Mouse (Mus musculus) heart, postnatal 0 days (tissue): ENCODE results near the gene Dhx38. TPM values are rescaled to one million over a fixed set of nuclear protein-coding genes. Genes with fewer than 3 reads are reported as not detected.

ENCODE experiments used
- ATAC-seq: fragments of 200-750 bp; cut with Nextera tagmentation; 2 replicates; pipeline ENCODE4 v1.8.0; 2017; ENCODE audit warnings: low read depth, moderate number of reproducible peaks, moderate library complexity; ENCODE audit not compliant: insufficient read depth
- DNase-seq: peaks from one replicate; pipeline ENCODE4 v3.0.0-alpha.2; 2016; ENCODE audit warnings: low spot score
- H3K27ac ChIP-seq: fragments of 300-500 bp; sonication (generic); 2 replicates; pipeline ENCODE4 v1.5.1; 2014; ENCODE audit warnings: low read depth, mild to moderate bottlenecking
- H3K27me3 ChIP-seq: fragments of 300-500 bp; sonication (generic); 2 replicates; pipeline ENCODE4 v1.6.1; 2014; ENCODE audit warnings: low read length, mixed read lengths; ENCODE audit not compliant: control insufficient read depth, insufficient read depth
- H3K36me3 ChIP-seq: fragments of 300-500 bp; sonication (generic); replicated peaks from 2 replicates; pipeline ENCODE4 v1.6.1; 2014; ENCODE audit warnings: low read length, mixed read lengths; ENCODE audit not compliant: control insufficient read depth, insufficient read depth
- H3K4me1 ChIP-seq: fragments of 300-500 bp; sonication (generic); 2 replicates; pipeline ENCODE4 v1.6.1; 2014; ENCODE audit warnings: antibody characterized with exemption; ENCODE audit not compliant: control insufficient read depth, insufficient read depth
- H3K4me2 ChIP-seq: fragments of 300-500 bp; sonication (generic); 2 replicates; pipeline ENCODE4 v1.6.1; 2014; ENCODE audit warnings: low read depth, mild to moderate bottlenecking, low read length, moderate library complexity
- H3K4me3 ChIP-seq: fragments of 300-500 bp; sonication (generic); 2 replicates; pipeline ENCODE4 v1.5.1; 2014; ENCODE audit warnings: low read depth, low read length
- H3K9ac ChIP-seq: fragments of 300-500 bp; sonication (generic); replicated peaks from 2 replicates; pipeline ENCODE4 v1.6.1; 2014; ENCODE audit warnings: low read depth, low read length, mixed read lengths
- H3K9me3 ChIP-seq: fragments of 300-500 bp; sonication (generic); replicated peaks from 2 replicates; pipeline ENCODE4 v1.6.1; 2016; ENCODE audit warnings: low read length; ENCODE audit not compliant: control insufficient read depth
- CTCF ChIP-seq: IDR thresholded peaks from 2 replicates; pipeline ENCODE4 v1.5.1; 2016; ENCODE audit warnings: antibody characterized with exemption, control low read depth, low read depth
- EP300 ChIP-seq: IDR thresholded peaks from 2 replicates; pipeline ENCODE4 v1.6.1; 2016; ENCODE audit warnings: antibody characterized with exemption, low read depth
- WGBS: fragments of 180-500 bp; shearing (Covaris S2); extraction: QIAGEN DNeasy Blood & Tissue Kit; methylation state at CpG from one replicate; pipeline ENCODE4 v1.1.7; 2014; 5-methylcytosine and 5-hydroxymethylcytosine counted together
- polyA plus RNA-seq: library from polyadenylated mRNA; unstranded; fragments of >200 nt; fragmentation: Nextera tagmentation; extraction: Ambion mirVana; gene quantifications from 2 replicates; pipeline ENCODE4 v1.2.1, GENCODE M21; 2015
- total RNA-seq: library from RNA; depleted of rRNA; stranded (reverse); fragments of >200 nt; gene quantifications from 2 replicates; pipeline ENCODE4 v1.2.3, GENCODE M21; 2014; ENCODE audit warnings: low replicate concordance; rRNA removed

The Dhx38 gene
- total and polyA plus RNA-seq, 2 experiments from 2014 or later, result 7.3 to 10.8 TPM

- ATAC-seq (no peak), DNase-seq (no peak)
- Histone ChIP-seq H3K36me3 (no peaks in the 10 kb centered on the region), H3K4me3 (no peak overlapping the region), H3K4me2 (no peak overlapping the region), H3K9ac (no peak overlapping the region), H3K27ac (no peak overlapping the region), H3K9me3 (no peaks in the 10 kb centered on the region), H3K4me1 (no peaks in the 10 kb centered on the region), H3K27me3 (no peaks in the 10 kb centered on the region)
- TF ChIP-seq EP300, result no peak
- no peak for TF ChIP-seq CTCF
- WGBS, result 93% methylated on average over 5 of the region's 5 CpGs
Measured at GRCm38 (mm10) chr8:109505560-109505959, 60.1 kb downstream of the Dhx38 start.

- DNase-seq (no peak), ATAC-seq (no peak)
- Histone ChIP-seq H3K9ac (no peak overlapping the region), H3K36me3 (no peaks in the 10 kb centered on the region), H3K4me2 (no peak overlapping the region), H3K9me3 (no peaks in the 10 kb centered on the region), H3K4me3 (no peak overlapping the region), H3K4me1 (no peaks in the 10 kb centered on the region), H3K27ac (no peak overlapping the region), H3K27me3 (no peaks in the 10 kb centered on the region)
- TF ChIP-seq EP300, result no peak
- TF ChIP-seq CTCF, result no peak
- WGBS, result 60% methylated on average over 1 of the region's 1 CpGs
Measured at GRCm38 (mm10) chr8:109503566-109503965, 62.1 kb downstream of the Dhx38 start.

GRCm38 (mm10) chr8:109499009-109499717 is 66.5 kb downstream of the Dhx38 start:
- H3K4me2 ChIP-seq, result no peak overlapping the region
- WGBS, result 77% methylated on average over 16 of the region's 16 CpGs
- ATAC-seq (no peak), DNase-seq (no peak)
- no peak overlapping the region for H3K9ac ChIP-seq
- no peaks in the 10 kb centered on the region for H3K4me1 ChIP-seq
- H3K36me3 ChIP-seq, result no peaks in the 10 kb centered on the region
- no peak for TF ChIP-seq CTCF
- TF ChIP-seq EP300, result no peak
- no peaks in the 10 kb centered on the region for H3K27me3 ChIP-seq
- H3K9me3 ChIP-seq, result no peaks in the 10 kb centered on the region
- no peak overlapping the region for H3K4me3 ChIP-seq
- no peak overlapping the region for H3K27ac ChIP-seq

Other genes with a start within 250 kb of the Dhx38 start
- not detected in 2 replicates for gene Pmfbp1, start 71.8 kb downstream of the Dhx38 start, total RNA-seq
- not detected in 2 replicates for gene Pmfbp1, start 71.8 kb downstream of the Dhx38 start, polyA plus RNA-seq
- gene Txnl4b, start within 50 bp of the Dhx38 start, total RNA-seq, result 4.1 and 13.2 TPM in 2 replicates
- gene Txnl4b, start within 50 bp of the Dhx38 start, polyA plus RNA-seq, result 17.8 and 19.0 TPM in 2 replicates
- 2.0 TPM in 2 replicates for gene Hp, start 13.3 kb upstream of the Dhx38 start, total RNA-seq
- gene Hp, start 13.3 kb upstream of the Dhx38 start, polyA plus RNA-seq, result 1.2 and 3.6 TPM in 2 replicates
- 47.8 and 77.9 TPM in 2 replicates for gene Dhodh, start 42.8 kb upstream of the Dhx38 start, total RNA-seq
- 25.7 and 26.4 TPM in 2 replicates for gene Dhodh, start 42.8 kb upstream of the Dhx38 start, polyA plus RNA-seq
- gene Pkd1l3, start 48.7 kb upstream of the Dhx38 start, total RNA-seq, result 0.15 TPM in 1 of 2 replicates, not detected in the other
- gene Pkd1l3, start 48.7 kb upstream of the Dhx38 start, polyA plus RNA-seq, result 0.01 TPM in 1 of 2 replicates, not detected in the other
- 65.3 and 69.7 TPM in 2 replicates for gene Ist1, start 127.4 kb upstream of the Dhx38 start, total RNA-seq
- 70.5 and 73.2 TPM in 2 replicates for gene Ist1, start 127.4 kb upstream of the Dhx38 start, polyA plus RNA-seq
- gene Zfp821, start 139.7 kb upstream of the Dhx38 start, total RNA-seq, result 14.8 and 21.4 TPM in 2 replicates
- 11.6 and 12.2 TPM in 2 replicates for gene Zfp821, start 139.7 kb upstream of the Dhx38 start, polyA plus RNA-seq
- 12.6 and 13.8 TPM in 2 replicates for gene Atxn1l, start 171.9 kb upstream of the Dhx38 start, total RNA-seq
- gene Atxn1l, start 171.9 kb upstream of the Dhx38 start, polyA plus RNA-seq, result 2.4 and 3.3 TPM in 2 replicates
- 23.7 and 24.6 TPM in 2 replicates for gene Ap1g1, start 212.7 kb upstream of the Dhx38 start, total RNA-seq
- gene Ap1g1, start 212.7 kb upstream of the Dhx38 start, polyA plus RNA-seq, result 13.5 and 14.4 TPM in 2 replicates